Mouse (Mus musculus) heart, embryonic 11.5 days (tissue): ENCODE results near the gene Ccnd3. TPM values are rescaled to one million over a fixed set of nuclear protein-coding genes. Genes with fewer than 3 reads are reported as not detected.

Source experiments
- ATAC-seq: fragments of 200-750 bp; cut with Nextera tagmentation; replicated peaks from 2 replicates; pipeline ENCODE4 v1.8.0; 2017; ENCODE audit warnings: moderate library complexity; ENCODE audit not compliant: insufficient number of reproducible peaks, low FRiP score, low TSS enrichment
- H3K27ac ChIP-seq: fragments of 300-500 bp; sonication (generic); 2 replicates; pipeline ENCODE4 v1.5.1; 2014; ENCODE audit warnings: mild to moderate bottlenecking, low read depth, low read length
- H3K27me3 ChIP-seq: fragments of 300-500 bp; sonication (generic); 2 replicates; pipeline ENCODE4 v1.6.1; 2014; ENCODE audit warnings: mild to moderate bottlenecking, low read length, mixed read lengths; ENCODE audit not compliant: control insufficient read depth, insufficient read depth
- H3K36me3 ChIP-seq: fragments of 300-500 bp; sonication (generic); 2 replicates; pipeline ENCODE4 v1.6.1; 2014; ENCODE audit warnings: mild to moderate bottlenecking, low read length, moderate library complexity, mixed read lengths; ENCODE audit not compliant: control insufficient read depth, insufficient read depth
- H3K4me1 ChIP-seq: fragments of 300-500 bp; sonication (generic); 2 replicates; pipeline ENCODE4 v1.6.1; 2014; ENCODE audit warnings: low read length; ENCODE audit not compliant: control insufficient read depth, insufficient read depth
- H3K4me2 ChIP-seq: fragments of 300-500 bp; sonication (generic); 2 replicates; pipeline ENCODE4 v1.6.1; 2014; ENCODE audit warnings: mild to moderate bottlenecking, moderate library complexity
- H3K4me3 ChIP-seq: fragments of 300-500 bp; sonication (generic); 2 replicates; pipeline ENCODE4 v1.5.1; 2014; ENCODE audit warnings: low read depth, low read length
- H3K9ac ChIP-seq: fragments of 300-500 bp; sonication (generic); 2 replicates; pipeline ENCODE4 v1.6.1; 2014; ENCODE audit warnings: mild to moderate bottlenecking, low read depth, low read length, moderate library complexity
- H3K9me3 ChIP-seq: fragments of 300-500 bp; sonication (generic); replicated peaks from 2 replicates; pipeline ENCODE4 v1.6.1; 2016; ENCODE audit warnings: low read length; ENCODE audit not compliant: control insufficient read depth
- WGBS: fragments of 180-500 bp; shearing (Covaris S2); extraction: QIAGEN DNeasy Blood & Tissue Kit; methylation state at CpG from one replicate; pipeline ENCODE4 v1.1.7; 2014; ENCODE audit not compliant: insufficient replicate concordance; 5-methylcytosine and 5-hydroxymethylcytosine counted together
- polyA plus RNA-seq: library from polyadenylated mRNA; unstranded; fragments of >200 nt; fragmentation: Nextera tagmentation; extraction: Ambion mirVana; gene quantifications from 2 replicates; pipeline ENCODE4 v1.2.1, GENCODE M21; 2014

Ccnd3 gene
- polyA plus RNA-seq, 1 experiment from 2014 or later, result 565 TPM

GRCm38 (mm10) chr17:47484993-47485392, 19.9 kb upstream of the Ccnd3 start:
- no peaks in the 10 kb centered on the region for H3K27me3 ChIP-seq

GRCm38 (mm10) chr17:47485791-47486190, 19.1 kb upstream of the Ccnd3 start:
- WGBS, result 75% methylated on average over 3 of the region's 3 CpGs
- peak overlapping the region; percentile 29; the same call in 1 of the 2 replicates for H3K27ac ChIP-seq

More at GRCm38 (mm10) chr17:47484993-47485392, 19.9 kb upstream of the Ccnd3 start:
- no peak; the same call in 1 of the 2 replicates for ATAC-seq
- H3K9me3 ChIP-seq, result no peaks in the 10 kb centered on the region
- H3K9ac ChIP-seq, result no peak overlapping the region
- H3K27ac ChIP-seq, result peak overlapping the region; percentile 57
- peaks cover 29% of the 10 kb centered on the region for H3K4me1 ChIP-seq
- no peak overlapping the region for H3K4me3 ChIP-seq
- WGBS, result 6% methylated on average over 3 of the region's 3 CpGs
- peaks cover 13% of the 10 kb centered on the region for H3K36me3 ChIP-seq
- H3K4me2 ChIP-seq, result 0 out of 2 replicates have a peak overlapping the region, but pooled peaks have one; percentile 4

DNA sequence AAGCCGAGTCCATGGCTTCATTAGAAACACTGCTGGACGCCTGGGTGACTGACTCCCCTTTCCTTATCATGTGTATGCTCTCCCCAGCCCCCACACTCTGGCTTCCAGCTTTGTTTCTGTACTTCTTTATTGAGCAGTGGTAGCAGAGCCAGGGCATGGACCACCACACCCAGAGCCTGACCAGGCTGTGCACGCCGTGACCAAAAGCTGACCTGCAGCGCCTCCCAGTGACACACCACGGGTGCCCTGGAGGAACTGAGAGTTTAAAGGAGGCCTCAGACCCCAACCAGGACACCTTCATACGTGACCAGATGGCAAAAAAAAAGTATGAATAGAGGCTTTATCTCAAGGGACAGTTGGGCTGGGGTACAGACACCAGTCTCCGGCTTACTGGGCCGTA, 14.1 kb upstream of the Ccnd3 start:
- Histone ChIP-seq H3K27me3 (no peaks in the 10 kb centered on the region), H3K4me3 (no peak overlapping the region), H3K36me3 (peaks cover 51% of the 10 kb centered on the region), H3K27ac (no peak overlapping the region), H3K9ac (no peak overlapping the region), H3K4me1 (peaks cover 1% of the 10 kb centered on the region), H3K9me3 (no peaks in the 10 kb centered on the region), H3K4me2 (no peak overlapping the region)
- no peak for ATAC-seq
- 77% methylated on average over 9 of the region's 9 CpGs for WGBS

More at GRCm38 (mm10) chr17:47485791-47486190, 19.1 kb upstream of the Ccnd3 start:
- Histone ChIP-seq H3K36me3 (peaks cover 16% of the 10 kb centered on the region), H3K4me2 (no peak overlapping the region; the same call in 1 of the 2 replicates), H3K4me3 (no peak overlapping the region), H3K4me1 (peaks cover 21% of the 10 kb centered on the region), H3K9ac (0 out of 2 replicates have a peak overlapping the region, but pooled peaks have one; percentile 4), H3K9me3 (no peaks in the 10 kb centered on the region), H3K27me3 (no peaks in the 10 kb centered on the region)
- no peak for ATAC-seq

DNA sequence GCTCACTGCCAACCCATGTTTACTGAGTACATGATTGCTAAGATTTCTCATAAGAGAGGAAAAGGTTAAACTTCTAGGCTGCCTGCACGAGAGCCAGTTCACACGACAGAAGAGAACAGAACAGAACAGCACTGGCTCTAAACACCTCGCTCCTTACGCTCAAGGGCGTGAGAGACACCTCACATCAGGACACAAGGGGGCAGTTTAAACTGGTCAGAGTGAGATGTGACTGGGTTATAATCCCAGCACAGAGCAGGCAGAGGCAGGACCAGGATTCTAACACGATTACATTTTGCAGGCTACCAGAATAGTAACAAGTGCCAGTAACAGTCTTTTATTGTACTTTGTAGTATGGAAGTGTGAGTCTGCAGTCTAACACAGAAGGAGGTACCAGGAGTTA, 12.1 kb upstream of the Ccnd3 start:
- no peaks in the 10 kb centered on the region for H3K4me1 ChIP-seq

DNA sequence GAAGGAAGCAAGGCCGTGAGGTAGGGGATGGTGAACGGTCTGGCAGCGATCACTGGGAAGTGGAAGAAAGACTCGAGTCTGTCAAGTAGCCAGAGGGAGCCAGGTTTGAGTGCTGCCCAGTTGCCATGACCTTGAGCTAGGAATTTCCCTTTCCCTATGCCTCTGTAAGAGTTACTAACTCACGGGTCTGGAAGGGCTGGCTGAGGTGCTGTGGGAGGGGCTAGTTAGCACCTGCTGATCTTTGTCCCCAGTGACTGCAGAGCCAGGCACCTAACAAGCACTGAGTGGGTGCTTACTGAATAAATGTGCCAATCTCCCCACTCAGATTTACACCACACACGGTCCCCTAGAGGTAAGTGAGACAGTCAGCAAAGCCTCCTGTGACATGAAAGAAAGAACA, 11.2 kb upstream of the Ccnd3 start:
- Histone ChIP-seq H3K36me3 (peaks cover 68% of the 10 kb centered on the region), H3K4me2 (0 out of 2 replicates have a peak overlapping the region, but pooled peaks have one; percentile 6), H3K4me3 (no peak overlapping the region), H3K4me1 (no peaks in the 10 kb centered on the region), H3K9me3 (no peaks in the 10 kb centered on the region), H3K27me3 (no peaks in the 10 kb centered on the region), H3K27ac (peak overlapping the region; percentile 57; the same call in 1 of the 2 replicates), H3K9ac (no peak overlapping the region)
- ATAC-seq, result no peak
- WGBS, result 80% methylated on average over 6 of the region's 6 CpGs

More for the DNA sequence above, 12.1 kb upstream of the Ccnd3 start:
- Histone ChIP-seq H3K27ac (no peak overlapping the region), H3K4me2 (no peak overlapping the region), H3K9me3 (no peaks in the 10 kb centered on the region), H3K9ac (no peak overlapping the region), H3K36me3 (peaks cover 63% of the 10 kb centered on the region), H3K27me3 (no peaks in the 10 kb centered on the region), H3K4me3 (no peak overlapping the region)
- 81% methylated on average over 6 of the region's 6 CpGs for WGBS
- ATAC-seq, result no peak

- peak overlapping the region; percentile 57; the same call in 1 of the 2 replicates for H3K27ac ChIP-seq
- no peaks in the 10 kb centered on the region for H3K27me3 ChIP-seq
- H3K9me3 ChIP-seq, result no peaks in the 10 kb centered on the region
- peaks cover 65% of the 10 kb centered on the region for H3K36me3 ChIP-seq
- H3K4me2 ChIP-seq, result 0 out of 2 replicates have a peak overlapping the region, but pooled peaks have one; percentile 6
- 74% methylated on average over 11 of the region's 11 CpGs for WGBS
- no peak overlapping the region for H3K4me3 ChIP-seq
- peak; percentile 46; the same call in 1 of the 2 replicates for ATAC-seq
- no peaks in the 10 kb centered on the region for H3K4me1 ChIP-seq
- no peak overlapping the region for H3K9ac ChIP-seq
Measured at GRCm38 (mm10) chr17:47494132-47494531, 10.7 kb upstream of the Ccnd3 start.

DNA sequence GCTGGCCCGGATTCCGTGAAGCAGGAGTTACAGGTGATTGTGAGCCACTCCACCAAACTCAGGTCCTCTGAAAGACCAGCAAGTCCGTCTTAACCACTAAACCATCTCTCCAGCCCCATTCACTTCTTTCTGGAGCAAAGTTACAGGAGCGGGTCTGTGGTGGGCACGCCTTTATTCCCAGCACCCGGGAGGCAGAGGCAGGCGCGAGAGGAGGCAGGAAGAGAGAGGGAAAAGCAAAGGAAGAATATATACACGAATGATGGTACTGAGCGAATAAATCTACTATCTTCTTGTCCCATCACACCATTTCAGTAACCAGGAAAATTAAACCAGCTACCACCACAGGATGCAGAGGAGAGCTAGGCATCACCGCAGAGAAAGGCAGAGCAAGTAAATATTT, 3.3 kb upstream of the Ccnd3 start:
- peak overlapping the region; percentile 92 for H3K9ac ChIP-seq
- H3K4me2 ChIP-seq, result peak overlapping the region; percentile 90
- H3K27me3 ChIP-seq, result no peaks in the 10 kb centered on the region
- peaks cover 13% of the 10 kb centered on the region for H3K36me3 ChIP-seq
- no peaks in the 10 kb centered on the region for H3K9me3 ChIP-seq
- 6% methylated on average over 11 of the region's 11 CpGs for WGBS
- peaks cover 18% of the 10 kb centered on the region for H3K4me1 ChIP-seq
- peak overlapping the region; percentile 78 for H3K4me3 ChIP-seq
- no peak for ATAC-seq
- no peak overlapping the region for H3K27ac ChIP-seq

DNA sequence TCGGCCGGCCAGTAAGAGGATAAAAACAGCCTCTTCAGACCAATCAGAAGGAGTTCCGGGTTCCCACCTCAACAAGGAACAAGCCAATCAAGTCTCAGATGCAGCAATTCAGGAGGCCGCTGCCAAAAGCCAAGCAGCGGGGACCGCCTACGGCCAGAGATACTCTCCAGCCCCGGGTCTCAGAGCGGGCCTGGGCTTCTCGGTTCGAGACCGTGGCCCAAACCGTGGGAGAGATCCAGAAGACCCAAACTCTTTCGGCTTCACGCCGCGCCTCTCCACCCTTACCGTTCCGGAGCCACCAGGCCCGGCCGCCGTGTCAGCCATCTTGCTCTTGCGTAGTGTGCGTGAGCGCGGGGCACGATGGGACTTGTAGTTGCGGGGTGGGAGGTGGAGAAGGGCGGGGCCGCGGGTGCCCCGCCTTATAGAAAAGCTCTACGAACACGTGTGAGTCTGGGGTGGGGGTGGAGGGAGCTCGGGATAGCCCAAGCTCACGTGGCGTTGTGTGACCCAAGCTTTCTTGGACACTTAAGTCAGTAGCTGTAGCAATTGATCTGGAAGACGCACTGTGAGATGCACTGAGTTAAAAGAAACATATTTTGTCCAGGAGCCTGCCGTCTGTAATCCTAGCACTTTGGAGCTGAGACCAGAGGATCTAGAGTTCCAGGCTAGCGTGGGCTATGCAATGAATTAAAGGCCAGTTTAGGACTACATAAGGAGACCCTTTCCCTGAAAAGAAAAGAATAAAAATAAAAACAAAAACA, 2.7 kb upstream of the Ccnd3 start, which contains the start of gene Taf8:
Taf8 (minus strand) TSS at position 347 of the 761 bp plus-strand sequence.
- Histone ChIP-seq H3K27me3 (no peaks in the 10 kb centered on the region), H3K9me3 (no peaks in the 10 kb centered on the region), H3K27ac (peak within 1 kb of the TSS; percentile 63; the same call in 1 of the 2 replicates), H3K9ac (peak within 1 kb of the TSS; percentile 92), H3K4me2 (peak within 1 kb of the TSS; percentile 90), H3K4me1 (peaks cover 18% of the 10 kb centered on the region), H3K36me3 (peaks cover 10% of the 10 kb centered on the region), H3K4me3 (peak within 1 kb of the TSS; percentile 78)
- WGBS, result 3% methylated on average over 40 of the region's 40 CpGs
- ATAC-seq, result peak; percentile 90
